Mouse (Mus musculus) neural tube, embryonic 15.5 days (tissue): ENCODE data around the gene Pgbd5. TPM values are rescaled to one million over a fixed set of nuclear protein-coding genes. Genes with fewer than 3 reads are reported as not detected.
"Not testable (repeated sequence)": the region's sequence is repeated elsewhere in the genome, so short reads cannot be mapped to it uniquely, and the experiment has no call there.

Experiments used
- ATAC-seq: fragments of 200-750 bp; cut with Nextera tagmentation; 2 replicates; pipeline ENCODE4 v1.8.0; 2017; ENCODE audit warnings: mild to moderate bottlenecking, moderate TSS enrichment, moderate library complexity; ENCODE audit not compliant: low FRiP score
- H3K27ac ChIP-seq: fragments of 300-500 bp; sonication (generic); replicated peaks from 2 replicates; pipeline ENCODE4 v1.5.1; 2015; ENCODE audit warnings: mild to moderate bottlenecking, inconsistent platforms
- H3K27me3 ChIP-seq: fragments of 300-500 bp; sonication (generic); replicated peaks from 2 replicates; pipeline ENCODE4 v1.6.1; 2015; ENCODE audit warnings: inconsistent platforms
- H3K36me3 ChIP-seq: fragments of 300-500 bp; sonication (generic); 2 replicates; pipeline ENCODE4 v1.6.1; 2015; ENCODE audit warnings: inconsistent platforms
- H3K4me1 ChIP-seq: fragments of 300-500 bp; sonication (generic); 2 replicates; pipeline ENCODE4 v1.6.1; 2015; ENCODE audit warnings: inconsistent platforms
- H3K4me2 ChIP-seq: fragments of 300-500 bp; sonication (generic); 2 replicates; pipeline ENCODE4 v1.6.1; 2015; ENCODE audit warnings: inconsistent platforms, mild to moderate bottlenecking, moderate library complexity
- H3K4me3 ChIP-seq: fragments of 300-500 bp; sonication (generic); replicated peaks from 2 replicates; pipeline ENCODE4 v1.5.1; 2015; ENCODE audit warnings: mild to moderate bottlenecking, inconsistent platforms
- H3K9ac ChIP-seq: fragments of 300-500 bp; sonication (generic); replicated peaks from 2 replicates; pipeline ENCODE4 v1.6.1; 2015; ENCODE audit warnings: mild to moderate bottlenecking, inconsistent platforms
- H3K9me3 ChIP-seq: fragments of 300-500 bp; sonication (generic); replicated peaks from 2 replicates; pipeline ENCODE4 v1.6.1; 2016; ENCODE audit warnings: inconsistent platforms
- WGBS: fragments of 180-500 bp; shearing (Covaris S2); methylation state at CpG from one replicate; pipeline ENCODE4 v1.1.7; 2015; ENCODE audit warnings: mixed read lengths; 5-methylcytosine and 5-hydroxymethylcytosine counted together
- polyA plus RNA-seq: library from polyadenylated mRNA; unstranded; fragments of >200 nt; fragmentation: Nextera tagmentation; extraction: Ambion mirVana; gene quantifications from 2 replicates; pipeline ENCODE4 v1.2.1, GENCODE M21; 2015

The Pgbd5 gene
- polyA plus RNA-seq, 1 experiment from 2014 or later, result 17.0 TPM

DNA sequence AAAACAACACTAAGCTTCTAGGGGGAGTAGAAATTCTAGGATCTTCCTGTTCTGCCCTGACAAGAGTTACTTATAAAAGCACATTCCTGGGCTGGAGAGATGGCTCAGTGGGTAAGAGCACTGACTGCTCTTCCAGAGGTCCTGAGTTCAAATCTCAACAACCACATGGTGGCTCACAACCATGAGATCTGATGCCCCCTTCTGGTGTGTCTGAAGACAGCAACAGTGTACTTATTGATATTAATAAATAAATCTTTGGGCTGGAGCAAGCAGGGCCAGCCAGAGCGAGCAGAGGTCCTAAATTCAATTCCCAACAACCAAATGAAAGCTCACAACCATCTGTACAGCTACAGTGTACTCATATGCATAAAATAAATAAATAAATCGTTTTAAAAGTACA, 10.7 kb downstream of the Pgbd5 start:
- 59% methylated on average over 2 of the region's 2 CpGs for WGBS
- not testable (repeated sequence) for H3K27me3 ChIP-seq, H3K9ac ChIP-seq, H3K9me3 ChIP-seq, H3K4me2 ChIP-seq, H3K27ac ChIP-seq, ATAC-seq, H3K36me3 ChIP-seq, H3K4me3 ChIP-seq
- peaks cover 64% of the 10 kb centered on the region for H3K4me1 ChIP-seq

DNA sequence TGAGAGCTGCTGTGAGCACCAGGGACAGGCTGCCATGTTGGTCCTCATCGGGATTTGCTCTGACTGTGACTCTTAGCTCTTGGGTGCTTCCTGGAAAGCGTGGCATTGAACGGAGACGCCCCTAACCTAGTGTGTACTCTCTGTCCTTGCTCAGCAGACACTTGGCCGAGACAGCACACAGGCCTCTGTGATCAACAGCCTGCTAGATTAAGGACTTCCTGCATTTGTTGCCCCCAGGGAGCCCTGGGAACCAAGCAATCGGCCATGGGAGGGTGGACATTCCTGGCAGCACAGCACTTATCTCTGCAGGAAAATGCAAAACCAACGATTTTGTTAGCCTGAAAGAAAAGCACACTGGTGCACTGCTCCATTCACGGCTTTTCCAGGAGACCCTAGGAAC, 18.0 kb downstream of the Pgbd5 start:
- no peak overlapping the region for H3K4me2 ChIP-seq
- H3K9me3 ChIP-seq, result no peaks in the 10 kb centered on the region
- H3K36me3 ChIP-seq, result no peaks in the 10 kb centered on the region
- ATAC-seq, result no peak
- H3K27me3 ChIP-seq, result no peaks in the 10 kb centered on the region
- H3K4me3 ChIP-seq, result no peak overlapping the region
- H3K4me1 ChIP-seq, result peaks cover 21% of the 10 kb centered on the region
- 62% methylated on average over 8 of the region's 8 CpGs for WGBS
- no peak overlapping the region for H3K9ac ChIP-seq
- 0 out of 2 replicates have a peak overlapping the region, but pooled peaks have one; percentile 33 for H3K27ac ChIP-seq

DNA sequence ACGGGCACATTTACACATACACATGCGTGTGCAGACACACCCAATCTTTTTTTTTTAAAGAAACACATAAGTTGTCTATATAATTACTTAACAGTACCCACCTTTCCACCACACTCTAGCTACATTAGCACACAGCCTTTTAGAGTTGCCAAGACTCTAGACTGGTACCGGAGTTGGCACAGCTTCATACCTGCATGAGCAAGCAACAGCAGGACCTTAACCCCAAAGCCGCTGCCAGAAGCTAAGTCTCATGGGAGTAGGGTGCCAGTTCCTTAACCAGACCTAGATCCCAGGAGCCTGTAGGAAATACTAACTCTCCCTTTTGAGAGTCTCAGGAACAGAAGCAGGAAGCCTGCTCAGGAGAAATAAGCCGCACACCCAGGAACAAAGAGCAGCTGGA, 20.5 kb downstream of the Pgbd5 start:
- 91% methylated on average over 5 of the region's 5 CpGs for WGBS
- Histone ChIP-seq H3K4me3 (no peak overlapping the region), H3K9ac (no peak overlapping the region), H3K27me3 (no peaks in the 10 kb centered on the region), H3K27ac (no peak overlapping the region), H3K4me2 (no peak overlapping the region), H3K36me3 (no peaks in the 10 kb centered on the region), H3K9me3 (no peaks in the 10 kb centered on the region), H3K4me1 (peaks cover 12% of the 10 kb centered on the region; the same call in 1 of the 2 replicates)
- ATAC-seq, result no peak

DNA sequence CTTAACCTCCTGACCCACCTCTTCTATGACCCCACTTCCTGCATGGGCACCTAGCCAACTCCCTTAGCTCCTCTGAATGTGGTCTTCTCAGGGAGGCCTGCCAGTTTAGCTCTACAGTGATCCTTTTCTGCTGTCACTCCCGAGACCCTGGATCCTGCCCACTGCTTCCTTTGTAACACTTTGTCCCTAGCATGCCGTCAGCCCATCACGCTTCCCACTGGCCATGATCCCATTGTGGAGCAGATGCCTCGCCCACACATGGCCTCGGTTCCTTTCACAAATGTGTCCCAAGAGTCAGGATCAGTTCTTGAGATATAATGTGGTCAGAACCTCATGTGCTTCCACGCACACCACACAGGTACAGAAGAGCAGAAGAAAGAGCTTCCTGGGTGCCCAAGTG, 21.3 kb downstream of the Pgbd5 start:
- ATAC-seq, result no peak
- Histone ChIP-seq H3K4me2 (no peak overlapping the region), H3K27me3 (no peaks in the 10 kb centered on the region), H3K9me3 (no peaks in the 10 kb centered on the region), H3K9ac (no peak overlapping the region), H3K36me3 (no peaks in the 10 kb centered on the region), H3K27ac (no peak overlapping the region), H3K4me1 (peaks cover 12% of the 10 kb centered on the region; the same call in 1 of the 2 replicates), H3K4me3 (no peak overlapping the region)
- 76% methylated on average over 6 of the region's 6 CpGs for WGBS

DNA sequence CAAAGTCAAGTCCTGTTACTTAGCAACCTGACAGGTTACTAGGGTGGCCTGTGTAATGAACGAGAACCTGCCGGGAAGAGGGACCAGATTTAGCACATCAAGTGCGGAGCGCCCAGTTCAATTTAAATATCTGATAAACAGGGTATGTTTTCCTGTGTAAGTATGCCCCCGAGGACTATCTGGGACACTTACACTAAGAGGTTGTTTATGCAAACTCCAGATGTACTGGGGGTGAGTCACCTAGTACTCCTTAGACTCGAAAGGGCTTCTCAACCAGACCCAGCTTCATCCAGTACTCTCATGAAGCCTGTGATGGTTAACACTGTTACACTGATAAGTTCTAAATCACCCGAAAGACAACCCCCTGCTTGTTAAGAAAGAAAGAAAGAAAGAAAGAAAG, 22.8 kb downstream of the Pgbd5 start:
- 50% methylated on average over 7 of the region's 7 CpGs for WGBS
- H3K4me2 ChIP-seq, result no peak overlapping the region
- H3K9me3 ChIP-seq, result no peaks in the 10 kb centered on the region
- peaks cover 11% of the 10 kb centered on the region; the same call in 1 of the 2 replicates for H3K4me1 ChIP-seq
- no peak overlapping the region for H3K4me3 ChIP-seq
- no peak for ATAC-seq
- no peak overlapping the region for H3K9ac ChIP-seq
- no peaks in the 10 kb centered on the region for H3K36me3 ChIP-seq
- H3K27ac ChIP-seq, result no peak overlapping the region
- H3K27me3 ChIP-seq, result no peaks in the 10 kb centered on the region

DNA sequence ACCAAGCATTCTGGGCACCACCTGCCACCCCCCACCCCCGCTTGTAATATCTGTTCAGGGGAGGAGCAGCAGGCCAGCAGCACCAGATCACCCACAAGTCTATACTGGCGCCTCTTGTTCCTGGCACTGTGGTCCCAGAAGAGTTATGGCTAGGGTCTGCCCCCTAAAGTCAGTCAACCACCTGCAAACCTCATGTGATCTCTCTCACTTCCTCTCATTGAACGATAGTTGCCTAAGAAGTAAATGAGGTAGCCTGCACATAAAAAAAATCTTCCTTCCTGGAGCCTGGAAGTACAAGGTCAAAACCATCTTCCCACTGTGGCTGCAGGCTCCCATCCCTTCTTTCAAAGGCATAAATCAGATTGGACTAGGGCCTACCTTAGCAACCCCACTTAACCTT, 23.7 kb downstream of the Pgbd5 start:
- Histone ChIP-seq H3K27me3 (no peaks in the 10 kb centered on the region), H3K36me3 (no peaks in the 10 kb centered on the region), H3K9ac (no peak overlapping the region), H3K4me3 (no peak overlapping the region), H3K9me3 (no peaks in the 10 kb centered on the region), H3K4me2 (no peak overlapping the region), H3K4me1 (peaks cover 6% of the 10 kb centered on the region; the same call in 1 of the 2 replicates), H3K27ac (no peak overlapping the region)
- no peak for ATAC-seq
- WGBS, result 80% methylated on average over 3 of the region's 3 CpGs

DNA sequence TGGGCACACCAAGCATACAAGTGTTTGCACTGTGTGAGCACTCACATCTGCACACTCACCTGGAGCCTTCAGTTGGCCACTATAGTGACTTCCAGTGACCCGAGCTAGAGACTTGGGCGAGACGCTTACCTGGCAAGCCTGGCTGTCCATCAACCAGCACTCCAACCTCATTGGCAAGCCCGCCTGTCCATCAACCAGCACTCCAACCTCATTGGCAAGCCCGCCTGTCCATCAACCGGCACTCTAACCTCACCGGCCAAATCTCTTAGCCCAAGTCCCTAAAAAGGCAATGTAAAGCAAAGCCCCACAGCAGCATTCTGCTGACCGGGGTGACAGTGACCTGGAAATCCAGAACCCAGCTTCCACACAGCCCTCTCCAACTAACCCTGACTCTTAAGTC, 24.5 kb downstream of the Pgbd5 start:
- H3K4me2 ChIP-seq, result no peak overlapping the region
- H3K4me3 ChIP-seq, result no peak overlapping the region
- WGBS, result 90% methylated on average over 8 of the region's 8 CpGs
- H3K27me3 ChIP-seq, result no peaks in the 10 kb centered on the region
- no peak for ATAC-seq
- H3K36me3 ChIP-seq, result no peaks in the 10 kb centered on the region
- H3K9me3 ChIP-seq, result no peaks in the 10 kb centered on the region
- H3K4me1 ChIP-seq, result peaks cover 6% of the 10 kb centered on the region; the same call in 1 of the 2 replicates
- no peak overlapping the region for H3K9ac ChIP-seq
- no peak overlapping the region for H3K27ac ChIP-seq

DNA sequence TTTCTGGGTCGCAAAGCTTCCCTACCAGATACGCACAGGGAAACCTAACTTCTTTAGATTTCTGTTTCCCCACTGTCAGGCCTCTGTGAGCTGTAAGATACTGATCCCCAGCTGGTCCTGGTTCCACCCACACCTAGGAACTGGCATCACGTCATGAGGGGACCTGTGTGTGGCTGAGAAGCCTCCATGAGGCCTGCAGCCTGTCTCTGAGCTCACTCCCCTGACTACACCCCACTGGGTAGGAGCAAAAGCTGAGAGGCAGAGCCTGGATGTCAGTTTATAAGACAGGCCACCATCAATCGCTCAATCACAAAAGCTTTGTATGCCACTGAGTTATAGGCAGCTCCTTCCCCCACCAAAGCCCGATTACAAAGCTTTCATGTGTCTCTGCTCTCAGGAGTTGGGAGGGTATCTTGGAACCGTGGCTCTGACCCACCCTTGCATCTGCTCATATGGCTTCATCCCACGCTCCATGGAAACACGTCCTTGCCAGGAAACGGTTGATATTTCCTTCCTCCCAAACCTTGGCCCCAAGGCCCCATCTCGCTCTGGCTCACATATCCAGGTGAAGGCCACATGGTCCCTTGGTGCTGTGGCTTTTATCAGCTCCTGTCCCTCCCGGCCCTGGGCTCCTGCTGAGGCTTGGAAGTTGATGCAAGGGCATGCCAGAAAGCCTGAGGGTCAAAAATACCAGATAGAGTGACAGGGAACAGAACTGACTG, 26.1 kb downstream of the Pgbd5 start:
- Histone ChIP-seq H3K9me3 (no peaks in the 10 kb centered on the region), H3K9ac (no peak overlapping the region), H3K4me2 (no peak overlapping the region), H3K36me3 (no peaks in the 10 kb centered on the region), H3K27ac (no peak overlapping the region), H3K4me3 (no peak overlapping the region), H3K4me1 (peaks cover 6% of the 10 kb centered on the region; the same call in 1 of the 2 replicates), H3K27me3 (no peaks in the 10 kb centered on the region)
- no peak for ATAC-seq
- whole genome bisulfite sequencing, result 82% methylated on average over 11 of the region's 11 CpGs

DNA sequence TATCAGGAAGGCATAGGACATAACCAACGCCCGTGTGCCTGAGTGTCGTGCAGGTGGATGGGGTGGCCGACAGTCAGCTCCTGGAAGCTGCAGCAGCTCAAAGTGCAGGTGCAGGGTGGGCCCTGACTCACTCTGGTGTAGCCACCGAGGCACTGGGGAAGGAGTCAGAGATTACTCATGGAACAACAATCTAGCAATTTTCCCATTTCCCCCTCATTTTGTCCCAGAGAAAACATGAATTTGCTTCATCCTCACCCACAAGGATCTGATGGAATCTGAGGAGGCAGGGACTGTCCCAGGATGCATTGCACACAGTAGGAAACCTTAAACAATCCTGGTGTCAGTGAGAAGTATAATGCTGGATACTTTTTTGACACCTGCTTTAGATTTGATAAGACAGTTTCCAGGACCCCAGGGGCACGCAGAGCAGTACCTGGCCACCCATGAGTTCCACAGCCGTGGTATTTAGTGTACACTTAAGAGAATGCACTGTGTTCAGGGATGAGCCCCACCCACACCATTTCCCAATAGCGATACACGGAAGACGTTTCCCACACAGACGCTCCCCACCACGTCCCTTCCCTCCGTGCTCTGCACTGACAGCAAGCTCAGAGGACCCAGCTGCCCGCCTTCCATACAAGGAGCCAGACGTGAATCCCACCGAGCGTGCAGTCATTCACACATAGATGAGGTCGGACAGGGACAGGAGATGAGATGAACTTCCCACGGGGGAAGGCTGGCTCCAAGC, 26.8 kb downstream of the Pgbd5 start:
- ATAC-seq, result no peak
- H3K4me1 ChIP-seq, result peaks cover 6% of the 10 kb centered on the region; the same call in 1 of the 2 replicates
- 79% methylated on average over 19 of the region's 19 CpGs for WGBS
- no peak overlapping the region for H3K9ac ChIP-seq
- H3K4me2 ChIP-seq, result no peak overlapping the region
- H3K36me3 ChIP-seq, result no peaks in the 10 kb centered on the region
- H3K27me3 ChIP-seq, result no peaks in the 10 kb centered on the region
- H3K9me3 ChIP-seq, result no peaks in the 10 kb centered on the region
- no peak overlapping the region for H3K27ac ChIP-seq
- no peak overlapping the region for H3K4me3 ChIP-seq

DNA sequence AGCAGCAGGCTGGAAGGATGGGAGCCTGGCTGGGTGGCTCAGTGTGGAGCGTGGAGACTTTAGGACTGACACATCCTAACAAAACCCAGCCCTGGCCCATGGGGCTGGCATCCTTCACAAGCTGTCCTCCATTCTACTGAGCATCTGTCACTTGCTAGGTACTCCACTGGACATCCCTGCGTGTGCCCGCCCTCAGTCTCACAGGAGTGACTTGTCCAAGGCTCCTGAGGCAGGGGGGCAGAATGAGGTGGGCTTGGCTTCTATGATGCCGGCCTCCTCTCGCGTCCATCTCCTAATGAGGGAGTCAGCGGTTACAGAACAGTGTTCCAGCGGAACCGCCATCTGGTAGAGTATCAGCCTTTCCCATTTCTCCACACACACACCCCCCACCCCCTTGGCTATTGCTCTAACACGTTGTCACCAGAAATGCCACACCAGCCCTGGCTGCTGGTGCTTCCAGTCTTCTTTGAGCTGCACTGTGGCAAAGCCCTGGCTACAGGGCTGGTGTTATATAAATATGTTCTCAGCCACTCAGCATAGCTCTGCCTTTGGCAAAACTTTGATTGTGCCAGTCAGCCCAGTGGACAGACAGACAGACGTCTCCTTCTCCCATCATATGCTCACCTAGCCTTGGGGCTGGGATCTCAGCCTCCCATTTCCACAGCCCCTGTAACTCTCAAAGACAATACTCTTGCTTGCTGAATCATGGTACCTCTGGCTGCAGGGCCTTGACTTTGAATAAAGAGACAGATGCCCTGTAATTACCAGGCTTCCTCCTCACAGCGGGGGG, 34.8 kb downstream of the Pgbd5 start:
- H3K36me3 ChIP-seq, result no peaks in the 10 kb centered on the region
- H3K27me3 ChIP-seq, result no peaks in the 10 kb centered on the region
- H3K4me2 ChIP-seq, result no peak overlapping the region
- no peak overlapping the region for H3K9ac ChIP-seq
- no peak overlapping the region for H3K4me3 ChIP-seq
- H3K4me1 ChIP-seq, result peaks cover 9% of the 10 kb centered on the region; the same call in 1 of the 2 replicates
- no peak overlapping the region for H3K27ac ChIP-seq
- WGBS, result 57% methylated on average over 11 of the region's 12 CpGs
- no peaks in the 10 kb centered on the region for H3K9me3 ChIP-seq
- no peak for ATAC-seq

DNA sequence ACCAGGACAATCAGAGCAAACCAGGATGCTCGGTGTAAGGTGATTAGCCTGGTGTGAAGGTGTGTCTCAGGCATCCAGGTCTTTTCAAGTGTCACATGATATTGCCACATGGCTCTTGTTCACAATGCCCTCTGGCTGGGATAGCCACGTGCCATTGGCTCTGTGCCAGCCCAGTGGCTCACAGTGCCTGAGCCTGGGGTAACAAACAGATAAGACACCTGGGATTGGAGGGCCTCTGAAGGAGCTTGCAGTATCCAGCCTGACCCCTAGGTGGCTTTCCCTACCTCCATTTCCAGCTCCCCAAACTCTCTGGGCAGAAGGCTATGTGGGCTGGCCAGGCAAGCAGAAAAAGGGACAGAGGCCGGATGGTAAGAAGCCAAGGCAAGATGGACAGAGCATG, 35.6 kb downstream of the Pgbd5 start:
- Histone ChIP-seq H3K9ac (no peak overlapping the region), H3K27ac (no peak overlapping the region), H3K9me3 (no peaks in the 10 kb centered on the region), H3K27me3 (no peaks in the 10 kb centered on the region), H3K4me3 (no peak overlapping the region), H3K4me2 (no peak overlapping the region), H3K36me3 (no peaks in the 10 kb centered on the region), H3K4me1 (peaks cover 10% of the 10 kb centered on the region; the same call in 1 of the 2 replicates)
- ATAC-seq, result no peak
- WGBS, result 50% methylated on average over 3 of the region's 3 CpGs
